Mouse (Mus musculus) myocyte (in vitro differentiated cells): ENCODE data around the gene Zfp248.

Experiments
- POLR2A ChIP-seq: IDR thresholded peaks from one replicate; pipeline ENCODE4 v1.6.1; 2011; ENCODE audit warnings: low read depth, mild to moderate bottlenecking, control low read depth, moderate library complexity; ENCODE audit not compliant: insufficient read length
- USF1 ChIP-seq: IDR thresholded peaks from one replicate; pipeline ENCODE4 v1.6.1; 2011; ENCODE audit warnings: low read depth, mild to moderate bottlenecking, control low read depth, moderate library complexity

DNA sequence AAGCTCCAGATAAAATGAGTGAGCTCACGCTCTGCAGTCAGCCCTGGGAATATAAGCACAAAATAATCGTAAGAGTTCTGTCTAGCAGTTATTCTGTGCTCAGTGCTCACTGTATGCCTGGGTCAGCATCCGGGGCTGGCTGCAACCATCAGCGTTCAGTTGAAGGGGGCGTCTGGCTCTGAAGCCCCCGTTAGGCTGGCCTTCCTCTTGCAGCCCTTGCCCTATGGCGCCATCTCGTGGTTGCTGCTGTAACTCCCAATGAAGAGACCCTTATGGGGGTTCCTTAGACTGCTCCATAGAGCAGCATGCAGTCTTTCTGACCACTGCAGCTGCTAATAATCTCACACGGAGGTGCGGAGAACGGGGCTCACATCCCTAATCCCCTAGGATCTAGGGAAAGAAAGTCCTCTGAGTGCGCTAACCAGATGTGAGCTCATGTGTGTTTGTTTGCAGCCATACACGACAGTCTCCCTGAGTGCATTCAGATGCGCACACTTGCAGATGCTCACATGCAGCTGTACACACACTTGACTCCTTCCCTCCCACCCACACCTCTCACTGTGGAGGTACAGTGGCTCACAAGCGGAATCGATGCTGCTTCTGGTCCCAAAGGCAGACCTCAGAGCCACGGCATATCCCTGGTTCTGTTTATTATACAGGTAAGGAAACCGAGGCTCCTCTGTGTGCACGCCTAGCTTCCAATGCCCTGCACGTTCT is 75.7 kb downstream of the Zfp248 start:
- no peak for TF ChIP-seq USF1
- no peak for TF ChIP-seq POLR2A
